ENCODE assay signal across 16 mouse cellular contexts in the genomic region with DNA sequence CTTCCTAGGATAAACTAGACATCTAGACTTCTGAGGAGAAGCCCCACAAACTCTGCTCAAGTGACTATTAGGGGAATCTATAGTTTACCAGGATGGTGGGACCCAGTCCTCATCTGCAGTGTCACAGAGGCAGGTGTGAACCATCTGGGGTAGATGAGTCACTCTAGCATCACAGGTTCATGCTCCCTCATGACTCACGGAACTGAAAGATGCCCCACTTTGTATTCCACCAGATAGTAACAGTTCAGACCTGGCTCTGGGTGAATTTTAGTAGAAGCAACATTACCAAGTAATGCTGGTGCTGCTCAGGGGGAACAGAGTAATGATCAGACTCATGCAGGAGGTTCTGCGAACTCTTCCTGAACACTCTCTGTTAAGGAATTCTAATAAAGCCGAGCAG. TPM values are rescaled to one million over a fixed set of nuclear protein-coding genes. Genes with fewer than 3 reads are reported as not detected.
"Had no signal": no experiment of that assay in that cellular context is flagged by ENCODE, and none has a peak within 500 bp of the region (broad histone marks: within the 10 kb centered on the region; RNA-seq: fewer than 3 reads in every experiment).

No protein-coding gene starts in this region.

- H3K27ac ChIP-seq: neural tube, embryonic 12.5 days; neural tube, embryonic 13.5 days; neural tube, embryonic 15.5 days; stomach, embryonic 15.5 days; stomach, postnatal 0 days had no signal

- H3K4me3 ChIP-seq: neural tube, embryonic 12.5 days; neural tube, embryonic 13.5 days; neural tube, embryonic 15.5 days; stomach, embryonic 15.5 days had no signal

- H3K27me3 ChIP-seq: neural tube, embryonic 12.5 days; neural tube, embryonic 13.5 days; neural tube, embryonic 15.5 days; stomach, embryonic 15.5 days had no signal

- H3K9ac ChIP-seq: neural tube, embryonic 12.5 days; neural tube, embryonic 13.5 days; neural tube, embryonic 15.5 days; stomach, embryonic 15.5 days had no signal

- H3K4me1 ChIP-seq: neural tube, embryonic 12.5 days; neural tube, embryonic 13.5 days; neural tube, embryonic 15.5 days; stomach, embryonic 15.5 days had no signal

- DNase-seq: retina, postnatal 1 day; right cerebral cortex, postnatal 25 days; right cerebral cortex, postnatal 4 days; spleen, adult 18-20 months; thymus, adult 18-20 months; thymus, adult 2 months; thymus, postnatal 14 days; thymus, postnatal 25 days; thymus, postnatal 36 days; thymus, postnatal 4 days had no signal

RNA-seq across cellular contexts. Expression of a gene that starts 36.5 kb away (rescaled TPM):
- total RNA-seq: neutrophil, adult 5-6 weeks had no signal
